Mouse (Mus musculus) intestine, embryonic 16.5 days (tissue): Measurements from ENCODE around the gene Smc1b. TPM values are rescaled to one million over a fixed set of nuclear protein-coding genes. Genes with fewer than 3 reads are reported as not detected.

Experiments used
- ATAC-seq: fragments of 200-750 bp; cut with Nextera tagmentation; 2 replicates; pipeline ENCODE4 v1.8.0; 2017; ENCODE audit warnings: moderate TSS enrichment, moderate library complexity
- H3K27ac ChIP-seq: fragments of 300-500 bp; sonication (generic); 2 replicates; pipeline ENCODE4 v1.5.1; 2014; ENCODE audit warnings: mild to moderate bottlenecking, low read length
- H3K27me3 ChIP-seq: fragments of 300-500 bp; sonication (generic); replicated peaks from 2 replicates; pipeline ENCODE4 v1.6.1; 2014; ENCODE audit warnings: low read length, control low read depth, mixed read lengths; ENCODE audit not compliant: control insufficient read depth, insufficient read depth
- H3K36me3 ChIP-seq: fragments of 300-500 bp; sonication (generic); 2 replicates; pipeline ENCODE4 v1.6.1; 2014; ENCODE audit warnings: low read length, control low read depth; ENCODE audit not compliant: control insufficient read depth, insufficient read depth
- H3K4me1 ChIP-seq: fragments of 300-500 bp; sonication (generic); 2 replicates; pipeline ENCODE4 v1.6.1; 2014; ENCODE audit warnings: low read length, control low read depth, mixed read lengths; ENCODE audit not compliant: control insufficient read depth, insufficient read depth
- H3K4me2 ChIP-seq: fragments of 300-500 bp; sonication (generic); 2 replicates; pipeline ENCODE4 v1.6.1; 2014; ENCODE audit warnings: low read depth, low read length, control low read depth
- H3K4me3 ChIP-seq: fragments of 300-500 bp; sonication (generic); 2 replicates; pipeline ENCODE4 v1.5.1; 2014; ENCODE audit warnings: mild to moderate bottlenecking, low read length
- H3K9ac ChIP-seq: fragments of 300-500 bp; sonication (generic); 2 replicates; pipeline ENCODE4 v1.6.1; 2014; ENCODE audit warnings: low read depth, low read length
- H3K9me3 ChIP-seq: fragments of 300-500 bp; sonication (generic); 2 replicates; pipeline ENCODE4 v1.6.1; 2016; ENCODE audit warnings: low read length, control low read depth; ENCODE audit not compliant: control insufficient read depth
- WGBS: fragments of 180-500 bp; shearing (Covaris S2); extraction: QIAGEN DNeasy Blood & Tissue Kit; methylation state at CpG from one replicate; pipeline ENCODE4 v1.1.7; 2014; 5-methylcytosine and 5-hydroxymethylcytosine counted together
- polyA plus RNA-seq: library from polyadenylated mRNA; unstranded; fragments of >200 nt; fragmentation: Nextera tagmentation; extraction: Ambion mirVana; gene quantifications from 2 replicates; pipeline ENCODE4 v1.2.1, GENCODE M21; 2015

The Smc1b gene
- polyA plus RNA-seq, 1 experiment from 2014 or later: 0.17 TPM

DNA sequence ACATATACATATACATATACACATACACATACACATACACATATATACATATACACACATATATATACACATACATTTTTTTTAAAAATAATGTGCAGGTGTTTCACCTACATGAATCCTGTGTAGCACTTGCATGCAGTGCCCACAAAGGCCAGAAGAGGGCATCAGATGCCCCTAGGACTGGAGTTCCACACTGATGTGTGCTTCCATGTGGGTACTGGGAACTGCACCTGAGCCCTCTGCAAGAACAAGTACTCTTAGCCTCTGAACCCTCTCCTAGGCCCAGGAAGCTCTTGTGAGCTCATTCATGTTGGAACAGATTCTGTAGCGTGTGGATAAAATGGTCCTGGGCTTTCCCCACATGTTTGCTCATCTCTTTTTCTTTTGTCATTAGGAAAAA lies 12.0 kb upstream of the Smc1b start:
- no peaks in the 10 kb centered on the region for H3K27me3 ChIP-seq
- no peak for ATAC-seq
- no peak overlapping the region for H3K9ac ChIP-seq
- H3K4me1 ChIP-seq: no peaks in the 10 kb centered on the region
- H3K27ac ChIP-seq: no peak overlapping the region
- H3K4me3 ChIP-seq: no peak overlapping the region
- 98% methylated on average over 1 of the region's 1 CpGs for WGBS
- H3K4me2 ChIP-seq: no peak overlapping the region
- H3K36me3 ChIP-seq: no peaks in the 10 kb centered on the region
- H3K9me3 ChIP-seq: no peaks in the 10 kb centered on the region

- H3K4me2 ChIP-seq: no peak overlapping the region
- no peaks in the 10 kb centered on the region for H3K4me1 ChIP-seq
- H3K9me3 ChIP-seq: no peaks in the 10 kb centered on the region
- H3K36me3 ChIP-seq: no peaks in the 10 kb centered on the region
- H3K27me3 ChIP-seq: no peaks in the 10 kb centered on the region
- WGBS: 86% methylated on average over 11 of the region's 11 CpGs
- ATAC-seq: no peak
- no peak overlapping the region for H3K27ac ChIP-seq
- H3K9ac ChIP-seq: no peak overlapping the region
- no peak overlapping the region for H3K4me3 ChIP-seq
These were observed 11.4 kb upstream of the Smc1b start for GRCm38 (mm10) chr15:85143161-85143560.

GRCm38 (mm10) chr15:85142441-85142840 lies 10.7 kb upstream of the Smc1b start:
- Histone ChIP-seq H3K4me2 (no peak overlapping the region), H3K9me3 (no peaks in the 10 kb centered on the region), H3K36me3 (no peaks in the 10 kb centered on the region), H3K27ac (no peak overlapping the region), H3K4me1 (no peaks in the 10 kb centered on the region), H3K27me3 (no peaks in the 10 kb centered on the region), H3K9ac (no peak overlapping the region), H3K4me3 (no peak overlapping the region)
- ATAC-seq: no peak
- 46% methylated on average over 2 of the region's 2 CpGs for WGBS

DNA sequence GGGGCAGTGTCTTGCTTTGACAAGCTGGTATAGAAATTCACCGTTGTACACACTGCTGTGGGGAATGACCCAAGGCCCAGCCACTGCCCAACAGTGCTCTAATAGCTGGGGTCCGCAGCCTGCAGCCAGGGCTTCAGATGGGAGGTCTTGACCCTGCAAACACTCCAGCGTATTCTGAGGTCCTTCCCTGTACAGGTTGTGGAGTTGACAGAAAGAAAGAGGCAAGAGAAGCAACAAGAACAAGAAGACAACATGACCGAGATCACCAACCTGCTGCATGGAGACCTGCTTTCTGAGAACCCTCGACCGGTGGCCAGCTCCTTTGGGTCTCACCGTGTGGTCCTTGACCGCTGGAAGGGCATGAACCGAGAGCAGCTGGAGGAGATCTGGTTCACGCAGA lies 9.5 kb upstream of the Smc1b start:
- Histone ChIP-seq H3K9me3 (no peaks in the 10 kb centered on the region), H3K4me3 (no peak overlapping the region), H3K4me2 (no peak overlapping the region), H3K9ac (no peak overlapping the region), H3K27me3 (no peaks in the 10 kb centered on the region), H3K4me1 (no peaks in the 10 kb centered on the region), H3K36me3 (no peaks in the 10 kb centered on the region), H3K27ac (no peak overlapping the region)
- WGBS: 87% methylated on average over 10 of the region's 10 CpGs
- ATAC-seq: no peak

DNA sequence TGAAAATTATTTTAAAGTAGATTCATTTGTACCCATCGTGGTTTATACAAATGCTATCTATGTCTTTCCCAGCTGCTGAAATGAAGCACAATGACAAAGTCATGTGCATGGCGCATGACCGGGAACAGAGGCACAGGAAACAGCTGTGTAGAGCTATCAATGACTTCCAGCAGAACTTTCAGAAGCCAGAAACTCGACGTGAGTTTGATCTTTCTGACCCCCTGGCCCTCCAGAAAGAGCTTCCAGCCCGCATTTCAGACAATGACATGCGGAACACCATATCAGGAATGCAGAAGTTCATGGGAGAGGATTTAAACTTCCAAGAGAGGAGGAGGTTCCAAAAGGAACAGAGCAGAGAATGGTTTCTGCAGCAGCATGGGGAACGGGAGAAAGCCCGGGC lies 3.4 kb upstream of the Smc1b start:
- 48% methylated on average over 9 of the region's 9 CpGs for WGBS
- Histone ChIP-seq H3K27me3 (no peaks in the 10 kb centered on the region), H3K27ac (no peak overlapping the region), H3K9me3 (0 out of 2 replicates have a peak, but pooled peaks cover 2% of the 10 kb centered on the region), H3K36me3 (no peaks in the 10 kb centered on the region), H3K9ac (no peak overlapping the region), H3K4me2 (no peak overlapping the region), H3K4me1 (peaks cover 4% of the 10 kb centered on the region; the same call in 1 of the 2 replicates), H3K4me3 (no peak overlapping the region)
- ATAC-seq: no peak

DNA sequence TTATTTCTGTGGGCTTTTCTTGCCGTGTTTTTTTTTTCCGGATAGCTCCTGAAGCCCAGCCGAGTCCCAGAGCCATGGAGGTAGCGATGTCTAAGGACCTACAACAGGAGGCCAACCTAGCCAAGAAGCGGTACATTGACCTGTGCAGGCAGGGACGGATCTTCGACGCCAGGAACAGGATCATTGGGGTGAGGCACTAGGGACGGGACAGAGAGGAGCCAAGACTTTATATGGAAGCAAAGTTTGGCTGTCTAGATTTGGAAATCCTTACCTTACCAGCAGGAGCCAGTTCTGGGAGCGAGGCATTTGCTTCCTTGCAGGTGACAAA lies 393 bp upstream of the Smc1b start:
- Histone ChIP-seq H3K4me2 (peak overlapping the region; percentile 55), H3K27me3 (no peaks in the 10 kb centered on the region), H3K4me1 (peaks cover 4% of the 10 kb centered on the region; the same call in 1 of the 2 replicates), H3K9me3 (0 out of 2 replicates have a peak, but pooled peaks cover 2% of the 10 kb centered on the region), H3K27ac (no peak overlapping the region), H3K4me3 (peak overlapping the region; percentile 40), H3K36me3 (no peaks in the 10 kb centered on the region), H3K9ac (no peak overlapping the region)
- peak; percentile 21; the same call in 1 of the 2 replicates for ATAC-seq
- 20% methylated on average over 10 of the region's 10 CpGs for WGBS

DNA sequence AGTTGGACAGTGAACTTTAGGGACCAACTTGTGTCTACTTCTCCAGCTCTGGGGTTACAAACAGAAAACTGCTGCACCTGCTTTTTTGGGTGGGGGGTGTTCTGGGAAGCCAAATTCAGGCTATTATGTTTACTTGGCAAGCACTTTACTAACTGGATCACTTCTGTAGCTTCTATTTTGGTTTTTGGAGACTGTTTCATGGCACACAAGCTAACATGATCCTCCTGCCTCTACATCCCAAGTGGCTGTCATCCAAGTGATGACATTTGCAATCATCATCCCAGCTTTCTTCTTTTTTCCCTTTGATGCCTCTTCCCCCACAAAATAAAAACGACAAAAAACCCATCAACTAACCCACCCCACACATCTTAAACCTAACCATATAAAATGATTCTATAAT lies 46.1 kb downstream of the Smc1b start:
- H3K9ac ChIP-seq: no peak overlapping the region
- H3K4me1 ChIP-seq: no peaks in the 10 kb centered on the region
- no peak overlapping the region for H3K4me2 ChIP-seq
- no peak overlapping the region for H3K27ac ChIP-seq
- no peaks in the 10 kb centered on the region for H3K9me3 ChIP-seq
- WGBS: 78% methylated on average over 1 of the region's 1 CpGs
- H3K36me3 ChIP-seq: no peaks in the 10 kb centered on the region
- H3K4me3 ChIP-seq: no peak overlapping the region
- no peaks in the 10 kb centered on the region for H3K27me3 ChIP-seq
- no peak for ATAC-seq

DNA sequence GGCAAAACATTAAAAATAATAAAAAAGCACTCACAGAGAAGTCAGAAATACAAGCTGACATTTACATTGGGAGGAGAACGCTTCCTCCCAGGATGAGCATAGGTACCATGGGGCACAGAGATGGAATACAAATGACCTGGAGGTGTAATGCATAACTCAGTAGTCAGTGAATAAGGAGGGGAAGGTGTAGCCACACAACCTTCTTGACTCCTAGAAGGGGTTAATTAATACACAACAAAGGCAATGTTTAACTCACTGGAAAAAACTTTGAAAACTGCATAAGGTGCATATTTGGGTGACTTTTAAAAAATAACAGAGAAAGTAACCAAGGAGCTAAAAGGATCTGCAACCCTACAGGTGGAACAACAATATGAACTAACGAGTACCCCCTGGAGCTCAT lies 59.1 kb downstream of the Smc1b start:
- Histone ChIP-seq H3K36me3 (no peaks in the 10 kb centered on the region), H3K9me3 (no peaks in the 10 kb centered on the region), H3K4me2 (no peak overlapping the region), H3K4me1 (no peaks in the 10 kb centered on the region), H3K9ac (no peak overlapping the region), H3K4me3 (no peak overlapping the region), H3K27ac (no peak overlapping the region), H3K27me3 (no peaks in the 10 kb centered on the region)
- WGBS: 89% methylated on average over 2 of the region's 2 CpGs
- no peak for ATAC-seq

- H3K9ac ChIP-seq: no peak overlapping the region
- H3K4me1 ChIP-seq: no peaks in the 10 kb centered on the region
- H3K27ac ChIP-seq: no peak overlapping the region
- no peaks in the 10 kb centered on the region for H3K36me3 ChIP-seq
- ATAC-seq: no peak
- H3K27me3 ChIP-seq: no peaks in the 10 kb centered on the region
- no peak overlapping the region for H3K4me2 ChIP-seq
- no peaks in the 10 kb centered on the region for H3K9me3 ChIP-seq
- no peak overlapping the region for H3K4me3 ChIP-seq
- 41% methylated on average over 2 of the region's 2 CpGs for WGBS
These were observed 61.2 kb downstream of the Smc1b start for GRCm38 (mm10) chr15:85070561-85070960.

DNA sequence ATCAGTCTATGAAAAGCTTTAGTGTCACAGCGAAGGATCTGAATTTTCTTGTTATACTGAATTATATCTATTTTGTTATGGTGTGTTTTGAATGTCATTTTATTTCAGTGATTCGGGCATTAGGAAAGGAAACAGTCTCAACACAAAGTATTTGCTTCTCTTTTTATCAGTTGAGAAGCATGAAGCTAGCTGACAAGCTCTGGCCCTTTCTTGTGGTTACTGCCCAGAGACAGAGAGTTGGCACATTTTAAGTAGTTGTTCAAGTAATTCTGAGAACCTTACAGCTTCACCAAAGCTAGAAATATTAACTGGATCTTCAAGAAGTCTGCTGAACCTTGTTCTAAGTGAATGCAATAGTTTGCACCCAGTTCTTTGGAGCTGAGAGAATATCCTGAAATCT lies 68.3 kb downstream of the Smc1b start:
- Histone ChIP-seq H3K4me3 (no peak overlapping the region), H3K27ac (no peak overlapping the region), H3K9me3 (no peaks in the 10 kb centered on the region), H3K36me3 (no peaks in the 10 kb centered on the region), H3K4me2 (no peak overlapping the region), H3K27me3 (no peaks in the 10 kb centered on the region), H3K9ac (no peak overlapping the region), H3K4me1 (no peaks in the 10 kb centered on the region)
- ATAC-seq: no peak
- 94% methylated on average over 2 of the region's 2 CpGs for WGBS
